Mouse (Mus musculus) heart, adult 2 months (tissue): ENCODE data around the gene Efr3b. TPM values are rescaled to one million over a fixed set of nuclear protein-coding genes. Genes with fewer than 3 reads are reported as not detected.

Experiments
- DNase-seq, 2 experiments: peaks; one replicate each; pipeline ENCODE4 v3.0.0; 2021
- H3K27ac ChIP-seq: fragments of 200-600 bp; 2 replicates; pipeline ENCODE4 v1.8.1; 2022
- H3K27me3 ChIP-seq: fragments of 200-500 bp; 2 replicates; pipeline ENCODE4 v1.6.1; 2012; ENCODE audit warnings: mild to moderate bottlenecking, low read length, inconsistent platforms, mixed read lengths; ENCODE audit not compliant: control insufficient read depth, insufficient read depth
- H3K36me3 ChIP-seq: fragments of 200-500 bp; 2 replicates; pipeline ENCODE4 v1.6.1; 2012; ENCODE audit warnings: low read length, inconsistent platforms; ENCODE audit not compliant: control insufficient read depth, insufficient read depth
- H3K4me1 ChIP-seq: fragments of 200-500 bp; 2 replicates; pipeline ENCODE4 v1.6.1; 2011; ENCODE audit warnings: low read length; ENCODE audit not compliant: control insufficient read depth, insufficient read depth
- H3K4me3 ChIP-seq: fragments of 200-600 bp; 2 replicates; pipeline ENCODE4 v1.8.1; 2022
- H3K79me2 ChIP-seq: fragments of 200-500 bp; replicated peaks from 2 replicates; pipeline ENCODE4 v1.6.1; 2012; ENCODE audit warnings: mild to moderate bottlenecking, inconsistent platforms, low read length, moderate library complexity, mixed read lengths; ENCODE audit not compliant: control insufficient read depth, insufficient read depth
- H3K9ac ChIP-seq: fragments of 200-500 bp; 2 replicates; pipeline ENCODE4 v1.6.1; 2012; ENCODE audit warnings: low read depth, mild to moderate bottlenecking, control low read depth, inconsistent platforms, low read length, mixed read lengths
- CTCF ChIP-seq: fragments of 200-600 bp; IDR thresholded peaks from 2 replicates; pipeline ENCODE4 v1.8.1; 2022; ENCODE audit warnings: antibody characterized with exemption, mild to moderate bottlenecking, moderate library complexity
- EP300 ChIP-seq: fragments of 200-500 bp; IDR thresholded peaks from 2 replicates; pipeline ENCODE4 v1.6.1; 2011; ENCODE audit warnings: low read depth, low read length, control low read depth; ENCODE audit not compliant: insufficient read depth
- POLR2A ChIP-seq: fragments of 200-500 bp; IDR thresholded peaks from 2 replicates; pipeline ENCODE4 v1.6.1; 2011; ENCODE audit warnings: mild to moderate bottlenecking, low read depth, low read length, control low read depth; ENCODE audit not compliant: insufficient read depth
- WGBS: fragments of 180-500 bp; shearing (Covaris S2); methylation state at CpG from one replicate; pipeline ENCODE4 v1.1.7; 2018; 5-methylcytosine and 5-hydroxymethylcytosine counted together
- intact Hi-C: fragments of 180-260 bp; cut with DNase I; formaldehyde crosslinking; loops from one replicate; pipeline ENCODE4 v1.15.1; 2025
- polyA plus RNA-seq: library from polyadenylated mRNA; depleted of rRNA; stranded (reverse); fragments of >200 nt; gene quantifications from 2 replicates; pipeline ENCODE4 v1.2.3, GENCODE M21; 2012
- total RNA-seq, 2 experiments: library from RNA; stranded (reverse); gene quantifications; 2 replicates each; pipeline ENCODE4 v1.2.3; 2021

The Efr3b gene
- total and polyA plus RNA-seq, 3 experiments, result 5.3 to 9.9 (median 6.4) TPM

DNA sequence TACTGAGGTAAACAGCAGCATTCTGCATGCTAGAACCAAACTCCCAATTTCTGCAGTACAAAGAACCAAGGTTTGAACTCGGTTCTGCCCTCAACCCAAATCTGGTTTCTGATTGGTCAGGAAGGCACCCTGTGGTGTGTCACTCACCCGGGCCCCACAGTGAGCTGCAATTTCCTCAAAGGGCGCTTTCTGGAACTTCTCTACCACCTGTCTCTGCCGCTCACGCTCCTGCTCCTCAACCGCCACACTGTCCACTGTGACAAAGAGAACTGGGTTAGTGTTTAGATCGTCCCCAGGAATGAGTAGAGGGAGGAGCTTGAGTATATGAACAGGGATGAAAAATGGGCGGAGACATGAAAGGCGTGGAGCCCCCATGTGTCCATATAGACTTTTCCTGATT lies 70.3 kb downstream of the Efr3b start:
- no peak overlapping the region for H3K27ac ChIP-seq
- no peak for DNase-seq
- no peaks in the 10 kb centered on the region for H3K27me3 ChIP-seq
- no peaks in the 10 kb centered on the region for H3K79me2 ChIP-seq
- intact Hi-C loops, result no loop called here
- H3K36me3 ChIP-seq, result no peaks in the 10 kb centered on the region
- H3K4me3 ChIP-seq, result no peak overlapping the region
- H3K9ac ChIP-seq, result no peak overlapping the region
- TF ChIP-seq CTCF (no peak), POLR2A (no peak), EP300 (no peak)
- 72% methylated on average over 9 of the region's 9 CpGs for WGBS
- no peaks in the 10 kb centered on the region for H3K4me1 ChIP-seq

DNA sequence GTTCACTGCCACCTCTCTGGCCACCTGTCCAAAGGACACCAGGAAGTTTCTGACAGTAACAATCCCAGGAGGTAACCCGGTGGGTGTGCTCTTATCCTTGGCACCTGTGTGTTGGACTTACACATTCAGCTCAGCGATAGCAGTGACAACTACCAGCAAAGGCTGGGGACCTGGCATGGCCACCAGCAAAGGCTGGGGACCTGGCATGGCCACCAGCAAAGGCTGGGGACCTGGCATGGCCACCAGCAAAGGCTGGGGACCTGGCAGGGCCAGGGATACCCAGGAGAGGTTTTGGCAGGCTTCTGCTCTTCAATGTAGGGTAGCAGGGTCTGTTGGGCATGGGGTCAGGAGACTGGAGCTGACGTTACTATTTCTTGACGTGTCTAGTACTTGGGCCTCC lies 71.5 kb downstream of the Efr3b start:
- WGBS, result 92% methylated on average over 4 of the region's 4 CpGs
- Histone ChIP-seq H3K9ac (no peak overlapping the region), H3K27ac (no peak overlapping the region), H3K4me3 (no peak overlapping the region), H3K36me3 (no peaks in the 10 kb centered on the region), H3K79me2 (no peaks in the 10 kb centered on the region), H3K4me1 (no peaks in the 10 kb centered on the region), H3K27me3 (no peaks in the 10 kb centered on the region)
- no peak for DNase-seq
- TF ChIP-seq EP300 (no peak), POLR2A (no peak)
- intact Hi-C loops, result no loop called here

DNA sequence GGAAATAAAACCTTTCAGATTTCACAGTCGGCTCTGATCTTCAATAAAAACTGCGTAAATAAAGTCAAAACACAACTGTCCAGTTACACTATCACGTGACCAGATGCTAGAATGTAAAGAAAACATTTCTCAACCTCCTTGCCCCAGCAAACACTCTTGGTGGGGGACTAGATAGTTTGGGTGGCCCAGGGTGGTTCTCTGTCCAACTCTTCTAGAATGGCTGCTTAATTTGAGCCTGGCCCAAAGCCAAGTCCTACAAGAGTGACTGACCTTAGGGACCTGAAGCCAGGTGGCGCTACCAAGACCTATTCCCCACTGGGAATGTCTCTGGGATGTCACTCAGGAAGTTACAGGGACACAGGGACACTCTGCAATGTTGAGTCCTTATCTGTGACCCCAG lies 78.2 kb downstream of the Efr3b start:
- Histone ChIP-seq H3K27ac (peak overlapping the region; percentile 95), H3K27me3 (no peaks in the 10 kb centered on the region), H3K4me3 (peak overlapping the region; percentile 58), H3K9ac (peak overlapping the region; percentile 78; the same call in 1 of the 2 replicates), H3K79me2 (no peaks in the 10 kb centered on the region), H3K4me1 (peaks cover 2% of the 10 kb centered on the region), H3K36me3 (no peaks in the 10 kb centered on the region)
- TF ChIP-seq POLR2A (no peak), CTCF (peak; percentile 44)
- DNase-seq, result peak in 1 of 2 experiments; percentile 24
- WGBS, result 43% methylated on average over 4 of the region's 4 CpGs
- intact Hi-C loops, result loop anchor here (2.0 kb wide), 1 partner anchor 20 kb away; no protein-coding TSS in a partner anchor

DNA sequence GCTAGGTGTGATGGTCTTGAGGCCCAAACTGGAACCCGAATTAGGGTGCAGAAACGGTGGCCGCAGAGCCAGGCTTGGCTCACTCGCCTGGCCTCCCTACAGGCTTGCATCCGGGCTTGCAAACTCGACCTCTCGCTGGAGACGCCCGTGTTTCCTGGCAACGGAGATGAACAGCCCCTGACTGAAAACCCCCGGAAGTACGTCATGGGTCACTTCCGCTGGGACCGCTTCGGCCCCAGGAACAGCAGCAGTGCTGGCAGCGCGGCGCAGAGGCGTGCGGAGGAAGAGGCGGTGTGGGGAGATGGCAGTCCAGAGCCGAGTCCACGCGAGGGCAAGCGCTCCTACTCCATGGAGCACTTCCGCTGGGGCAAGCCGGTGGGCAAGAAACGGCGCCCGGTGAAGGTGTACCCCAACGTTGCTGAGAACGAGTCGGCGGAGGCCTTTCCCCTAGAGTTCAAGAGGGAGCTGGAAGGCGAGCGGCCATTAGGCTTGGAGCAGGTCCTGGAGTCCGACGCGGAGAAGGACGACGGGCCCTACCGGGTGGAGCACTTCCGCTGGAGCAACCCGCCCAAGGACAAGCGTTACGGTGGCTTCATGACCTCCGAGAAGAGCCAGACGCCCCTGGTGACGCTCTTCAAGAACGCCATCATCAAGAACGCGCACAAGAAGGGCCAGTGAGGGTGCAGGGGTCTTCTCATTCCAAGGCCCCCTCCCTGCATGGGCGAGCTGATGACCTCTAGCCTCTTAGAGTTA lies 78.7 kb downstream of the Efr3b start:
- intact Hi-C loops, result loop anchor here (2.0 kb wide), 1 partner anchor 21 kb away; no protein-coding TSS in a partner anchor

DNA sequence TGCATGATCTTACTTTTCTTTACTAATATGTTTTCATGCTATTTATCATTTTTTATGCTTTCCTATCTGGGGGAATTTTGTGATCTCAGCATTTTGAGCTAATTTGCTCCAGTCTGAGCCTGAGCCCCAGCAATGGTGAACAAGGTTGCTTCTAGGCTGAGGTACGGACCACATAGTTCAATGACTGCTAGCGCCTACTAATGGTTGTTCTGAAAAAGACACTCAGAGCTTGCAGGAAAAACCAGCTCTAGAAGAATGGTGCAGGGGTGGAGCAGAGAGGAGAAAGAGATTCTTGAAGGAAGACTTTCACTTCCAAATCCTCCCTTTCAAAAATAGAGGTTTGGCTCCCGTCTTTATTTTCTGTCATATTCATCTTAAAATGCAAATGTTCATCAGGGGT lies 82.4 kb downstream of the Efr3b start:
- H3K4me3 ChIP-seq, result no peak overlapping the region
- H3K27ac ChIP-seq, result no peak overlapping the region
- peaks cover 2% of the 10 kb centered on the region for H3K4me1 ChIP-seq
- DNase-seq, result no peak
- H3K36me3 ChIP-seq, result no peaks in the 10 kb centered on the region
- no peak overlapping the region for H3K9ac ChIP-seq
- peak; percentile 47 for TF ChIP-seq CTCF
- TF ChIP-seq EP300, result no peak
- WGBS, result 13% methylated on average over 3 of the region's 3 CpGs
- peaks cover 2% of the 10 kb centered on the region; the same call in 1 of the 2 replicates for H3K27me3 ChIP-seq
- intact Hi-C loops, result no loop called here
- no peaks in the 10 kb centered on the region for H3K79me2 ChIP-seq

More for the DNA sequence above, 78.7 kb downstream of the Efr3b start:
- Histone ChIP-seq H3K79me2 (no peaks in the 10 kb centered on the region), H3K36me3 (no peaks in the 10 kb centered on the region), H3K4me3 (peak overlapping the region; percentile 58), H3K27me3 (no peaks in the 10 kb centered on the region), H3K9ac (peak overlapping the region; percentile 78), H3K4me1 (peaks cover 2% of the 10 kb centered on the region), H3K27ac (peak overlapping the region; percentile 95)
- peak; percentile 92 for TF ChIP-seq POLR2A
- peak; percentile 92; the same call in 1 of the 2 replicates for TF ChIP-seq EP300
- no peak for TF ChIP-seq CTCF
- peak; percentile 92 to 93 for DNase-seq
- WGBS, result 2% methylated on average over 53 of the region's 53 CpGs

DNA sequence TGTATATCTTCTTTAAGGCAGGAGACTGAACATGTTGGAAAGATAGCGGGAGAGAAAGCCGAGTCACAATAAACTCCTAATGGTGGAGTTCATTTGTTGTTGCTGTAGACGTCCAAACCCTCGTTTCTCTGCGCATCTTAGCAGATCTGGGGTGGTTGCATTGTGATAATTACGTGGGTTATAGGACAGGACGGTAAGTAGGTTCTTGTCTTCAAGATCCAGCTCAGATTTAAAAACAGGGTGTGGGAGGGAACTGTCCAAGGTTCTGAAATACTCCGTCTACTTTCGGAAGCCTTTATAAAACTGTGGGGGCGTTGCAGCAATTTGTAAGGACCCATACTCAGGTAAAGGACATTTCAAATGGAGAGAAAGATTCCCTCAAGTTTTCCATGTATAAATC lies 83.3 kb downstream of the Efr3b start:
- H3K36me3 ChIP-seq, result no peaks in the 10 kb centered on the region
- WGBS, result 27% methylated on average over 10 of the region's 10 CpGs
- H3K27me3 ChIP-seq, result peaks cover 2% of the 10 kb centered on the region; the same call in 1 of the 2 replicates
- no peak for TF ChIP-seq POLR2A
- no peak for TF ChIP-seq EP300
- no peak for TF ChIP-seq CTCF
- DNase-seq, result no peak
- no peak overlapping the region for H3K4me3 ChIP-seq
- no peak overlapping the region for H3K27ac ChIP-seq
- intact Hi-C loops, result no loop called here
- no peaks in the 10 kb centered on the region for H3K79me2 ChIP-seq
- no peak overlapping the region for H3K9ac ChIP-seq
- H3K4me1 ChIP-seq, result peaks cover 2% of the 10 kb centered on the region
